Mouse (Mus musculus): Measurements from ENCODE around the gene Gm42957.

GRCm38 (mm10) chr3:96634015-96634414 lies 1.3 kb upstream of the Gm42957 start:
- TF ChIP-seq CTCF (IDR thresholded peaks at IDR 0.05; ENCODE audit: borderline replicate concordance, extremely low read depth, insufficient read depth, insufficient read length), result no peak
- TF ChIP-seq POLR2A (IDR thresholded peaks at IDR 0.05; ENCODE audit: borderline replicate concordance, extremely low read depth, insufficient read depth, insufficient read length, poor library complexity, severe bottlenecking), result no peak
